In the genomic region with DNA sequence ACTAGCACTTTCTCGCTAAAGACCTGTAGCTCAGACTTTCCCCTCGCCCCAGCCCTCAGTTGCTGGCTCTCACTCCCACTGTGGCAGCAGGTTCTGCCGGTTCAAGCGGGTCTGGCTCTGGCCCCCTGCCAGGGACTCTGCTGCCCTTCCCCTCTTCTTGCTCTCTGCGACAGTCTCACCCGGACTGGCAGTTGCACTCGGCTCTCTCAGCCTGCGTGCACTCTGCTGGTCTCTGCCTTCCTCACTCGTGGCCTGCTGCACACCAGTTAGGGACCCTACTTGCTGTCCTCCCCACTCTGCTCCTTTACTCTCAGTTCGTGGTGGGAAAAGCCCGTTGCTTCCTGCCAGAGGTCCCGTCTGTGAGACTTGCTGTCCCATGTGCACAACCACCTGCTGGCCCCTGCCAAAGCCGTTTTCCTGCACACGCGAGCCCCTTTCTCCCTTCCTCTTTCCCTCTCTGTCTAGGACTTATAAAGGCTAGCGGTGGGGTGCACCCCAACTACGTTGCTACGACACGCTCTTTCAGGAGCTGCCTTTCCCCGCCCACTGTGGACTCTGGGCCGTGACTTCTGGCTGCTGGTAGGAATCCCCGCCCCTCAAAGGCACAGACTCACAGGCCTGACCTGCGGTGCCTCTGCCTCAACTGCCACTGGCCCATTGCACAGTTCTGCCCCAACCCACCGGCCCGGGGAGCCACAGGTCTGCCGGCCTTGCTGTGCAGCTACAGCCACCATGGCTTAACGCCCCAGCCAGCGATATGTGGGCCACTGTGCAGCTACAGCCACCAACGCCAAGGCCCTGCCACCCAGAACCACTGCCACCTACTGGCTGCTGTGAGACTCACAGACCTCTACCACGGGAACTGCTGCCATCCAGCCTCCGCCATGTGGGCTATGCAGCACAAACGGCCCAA, we compare ENCODE assay signal across 8 mouse cellular contexts. TPM values are rescaled to one million over a fixed set of nuclear protein-coding genes. Genes with fewer than 3 reads are reported as not detected.
DNase-seq lines count a peak whose midpoint lies in the region; ATAC-seq and TF ChIP-seq lines count a peak whose summit lies in the region.

No protein-coding gene starts in this region.

- under 1% methylated on average over 32 of the region's 32 CpGs for WGBS in heart, embryonic 12.5 days
- WGBS in kidney, postnatal 0 days = under 1% methylated on average over 32 of the region's 32 CpGs
- under 1% methylated on average over 32 of the region's 32 CpGs for WGBS in liver, adult 2 months

- TF ChIP-seq CTCF in C2C12 (IDR thresholded peaks at IDR 0.05; ENCODE audit: control insufficient read depth, insufficient read depth, insufficient read length) = peak; percentile 52
- peak; percentile 90 for TF ChIP-seq CTCF in kidney, postnatal 0 days (IDR thresholded peaks at IDR 0.05; ENCODE audit: low read depth)
- TF ChIP-seq CTCF in liver, adult 2 months (IDR thresholded peaks at IDR 0.05; ENCODE audit: low read depth, low read length) = peak; percentile 97

- peak overlapping the region; percentile 62 for H3K9ac ChIP-seq in heart, embryonic 12.5 days
- peak overlapping the region; percentile 62 for H3K9ac ChIP-seq in kidney, postnatal 0 days (ENCODE audit: low read depth, low read length)
- peak overlapping the region; percentile 84 for H3K9ac ChIP-seq in liver, adult 2 months (ENCODE audit: low read depth, low read length)

- H3K36me3 ChIP-seq in C2C12 (ENCODE audit: control insufficient read depth, insufficient read depth) = peaks cover 32% of the 10 kb centered on the region
- peaks cover 13% of the 10 kb centered on the region for H3K36me3 ChIP-seq in heart, embryonic 12.5 days
- peaks cover 6% of the 10 kb centered on the region; the same call in 1 of the 2 replicates for H3K36me3 ChIP-seq in kidney, postnatal 0 days (ENCODE audit: insufficient read depth, low read length)
- H3K36me3 ChIP-seq in liver, adult 2 months (ENCODE audit: control insufficient read depth, insufficient read depth, low read length) = no peaks in the 10 kb centered on the region

- DNase-seq in kidney, postnatal 0 days (ENCODE audit: low spot score) = peak; percentile 91
- peak; percentile 90 for DNase-seq in liver, adult 2 months (ENCODE audit: extremely low read depth, low read depth, low spot score)
- DNase-seq in spleen, postnatal 36 days (ENCODE audit: low spot score in 2 of 2) = peak; percentile 88 to 89

- no peaks in the 10 kb centered on the region for H3K9me3 ChIP-seq in heart, embryonic 12.5 days (replicated peaks)
- H3K9me3 ChIP-seq in kidney, postnatal 0 days (replicated peaks; ENCODE audit: low read length) = no peaks in the 10 kb centered on the region

- H3ac ChIP-seq in C2C12 (ENCODE audit: control insufficient read depth, insufficient read length, low read depth) = no peak overlapping the region

- no peaks in the 10 kb centered on the region for H3K79me2 ChIP-seq in C2C12 (ENCODE audit: control insufficient read depth, insufficient read depth)
- H3K79me2 ChIP-seq in liver, adult 2 months (ENCODE audit: control insufficient read depth, insufficient read depth, low read length) = no peaks in the 10 kb centered on the region

- peak; percentile 77 for TF ChIP-seq POLR2A in liver, adult 2 months (IDR thresholded peaks at IDR 0.05; ENCODE audit: extremely low read depth, insufficient read depth, low read length)

- no peaks in the 10 kb centered on the region for H3K4me1 ChIP-seq in brown adipose tissue, adult 24 weeks (ENCODE audit: control insufficient read depth, insufficient read depth, insufficient read length, low read length)
- H3K4me1 ChIP-seq in heart, embryonic 12.5 days (replicated peaks) = peaks cover 12% of the 10 kb centered on the region
- H3K4me1 ChIP-seq in kidney, postnatal 0 days (replicated peaks; ENCODE audit: insufficient read depth, low read length) = no peaks in the 10 kb centered on the region
- H3K4me1 ChIP-seq in liver, adult 2 months (ENCODE audit: control insufficient read depth, insufficient read depth, low read length) = no peaks in the 10 kb centered on the region

- no peaks in the 10 kb centered on the region for H3K27me3 ChIP-seq in C2C12 (ENCODE audit: control insufficient read depth, insufficient read depth, insufficient read length)
- no peaks in the 10 kb centered on the region for H3K27me3 ChIP-seq in heart, embryonic 12.5 days (replicated peaks)
- no peaks in the 10 kb centered on the region for H3K27me3 ChIP-seq in kidney, postnatal 0 days (ENCODE audit: insufficient read depth, low read length)
- H3K27me3 ChIP-seq in liver, adult 2 months (ENCODE audit: control insufficient read depth, insufficient read depth, low read length) = no peaks in the 10 kb centered on the region

- peak; percentile 94 for ATAC-seq in erythroid progenitor cell, adult 5-6 weeks (replicated peaks; ENCODE audit: low FRiP score, poor library complexity, severe bottlenecking)
- ATAC-seq in heart, embryonic 12.5 days (ENCODE audit: insufficient number of reproducible peaks, low FRiP score) = peak; percentile 92
- peak; percentile 88 for ATAC-seq in kidney, postnatal 0 days (replicated peaks; ENCODE audit: low FRiP score, low read depth)
- ATAC-seq in monocyte, adult 5-6 weeks (replicated peaks; ENCODE audit: insufficient number of reproducible peaks, low FRiP score, low TSS enrichment, poor library complexity, severe bottlenecking) = peak; percentile 98

- H3K4me2 ChIP-seq in heart, embryonic 12.5 days = peak overlapping the region; percentile 91
- peak overlapping the region; percentile 91 for H3K4me2 ChIP-seq in kidney, postnatal 0 days (ENCODE audit: low read length)

- no peaks in the 10 kb centered on the region for H3K79me3 ChIP-seq in C2C12 (ENCODE audit: low read depth)

- H3K4me3 ChIP-seq in C2C12 (ENCODE audit: insufficient read depth, poor library complexity, severe bottlenecking) = no peak overlapping the region
- peak overlapping the region; percentile 71 for H3K4me3 ChIP-seq in brown adipose tissue, adult 24 weeks (ENCODE audit: insufficient read depth, low read depth, low read length)
- peak overlapping the region; percentile 58 for H3K4me3 ChIP-seq in heart, embryonic 12.5 days
- H3K4me3 ChIP-seq in kidney, postnatal 0 days (replicated peaks; ENCODE audit: low read depth, low read length) = peak overlapping the region; percentile 51
- peak overlapping the region; percentile 59 for H3K4me3 ChIP-seq in liver, adult 2 months (ENCODE audit: insufficient read depth, low read depth, low read length)

- H3K27ac ChIP-seq in brown adipose tissue, adult 24 weeks (replicated peaks; ENCODE audit: low read depth, low read length) = peak overlapping the region; percentile 29; the same call in 1 of the 2 replicates
- peak overlapping the region; percentile 52 for H3K27ac ChIP-seq in heart, embryonic 12.5 days (ENCODE audit: poor library complexity, severe bottlenecking)
- peak overlapping the region; percentile 92 for H3K27ac ChIP-seq in kidney, postnatal 0 days
- H3K27ac ChIP-seq in liver, adult 2 months (replicated peaks; ENCODE audit: insufficient read depth, low read depth, low read length) = peak overlapping the region; percentile 81

TF ChIP-seq in C2C12, 6 proteins besides CTCF, POLR2A, EP300 and RAD21:
- TF ChIP-seq MAX (IDR thresholded peaks at IDR 0.05) (no peak), MYOD1 (IDR thresholded peaks at IDR 0.05; ENCODE audit: control insufficient read depth, insufficient read length, low read depth) (no peak), FOSL1 (IDR thresholded peaks at IDR 0.05; ENCODE audit: insufficient read depth, low read length, poor library complexity, severe bottlenecking) (no peak), MYOG (IDR thresholded peaks at IDR 0.05; ENCODE audit: control insufficient read depth, extremely low read depth, insufficient read length) (no peak), USF1 (IDR thresholded peaks at IDR 0.05; ENCODE audit: low read depth) (no peak), CEBPB (IDR thresholded peaks at IDR 0.05; ENCODE audit: low read depth) (no peak)

RNA-seq across cellular contexts. Expression of a gene that starts 20.3 kb away (rescaled TPM):
- polyA plus RNA-seq in C2C12 (2012; fragmentation: generic; extraction: Trizol) = 1.5 TPM
- 2.5 and 6.3 TPM in 2 replicates for polyA plus RNA-seq in brown adipose tissue, adult 24 weeks (2012; ENCODE audit: insufficient read depth, insufficient read length, missing spikeins)
- total RNA-seq in erythroid progenitor cell, adult 5-6 weeks (2015; ENCODE audit: low replicate concordance) = 2.1 and 4.3 TPM in 2 replicates
- total RNA-seq in erythroid progenitor cell, adult 5-6 weeks (2017; ENCODE audit: low replicate concordance) = 0.64 and 4.5 TPM in 2 replicates
- 14.4 and 15.9 TPM in 2 replicates for polyA plus RNA-seq in heart, embryonic 12.5 days (2016; fragmentation: Nextera tagmentation; extraction: Ambion mirVana)
- 16.9 and 18.2 TPM in 2 replicates for polyA plus RNA-seq in kidney, postnatal 0 days (2015; fragmentation: Nextera tagmentation; extraction: Ambion mirVana)
- 4.6 and 4.7 TPM in 2 replicates for total RNA-seq in liver, adult 2 months (2014; rRNA removed)
- polyA plus RNA-seq in liver, adult 2 months (2012; rRNA removed) = 1.7 and 2.0 TPM in 2 replicates
- total RNA-seq in monocyte, adult 5-6 weeks (2017) = 20.8 to 34.3 TPM (median 31.1 TPM) in 3 replicates

Comparison
In these comparisons a context has a peak if more than half of its experiments do, and no peak if none do; other contexts are left out.
1. H3K27ac ChIP-seq: peak in every context shown above with its lines; median percentile 92 in kidney, postnatal 0 days; 81 in liver, adult 2 months; 52 in heart, embryonic 12.5 days; 29 in brown adipose tissue, adult 24 weeks.